Mouse (Mus musculus): ENCODE data around the gene Rhox3h. TPM values are rescaled to one million over a fixed set of nuclear protein-coding genes. Genes with fewer than 3 reads are reported as not detected.

Rhox3h gene
- not detected in 2 replicates for polyA plus RNA-seq (2021; fragmentation: Nextera tagmentation)
- long read RNA-seq, experiment 1 = 0 reads
- long read RNA-seq, experiment 2 = 0 reads

DNA sequence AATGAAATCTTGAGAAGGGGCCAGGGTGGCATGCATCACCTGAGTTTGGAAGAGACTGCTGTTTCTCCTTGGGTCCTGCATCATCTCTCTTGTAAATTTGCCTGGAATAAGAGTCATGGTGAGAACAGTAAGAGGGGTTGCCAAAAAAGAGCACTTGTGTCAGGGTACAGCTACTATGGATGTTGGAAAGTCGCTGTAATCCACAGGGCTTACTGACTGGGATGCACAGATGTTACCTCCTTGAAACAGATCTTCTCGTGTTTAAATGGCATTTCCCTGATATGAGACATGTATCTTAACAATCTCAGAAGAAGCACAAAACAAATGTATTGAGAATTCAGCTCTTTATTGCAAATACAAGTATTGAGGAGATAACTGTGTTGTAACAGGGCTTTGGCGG, at the start of gene Rhox3h:
TSS of gene Rhox3h (minus strand) at position 101 of the 400 bp plus-strand sequence.

DNA sequence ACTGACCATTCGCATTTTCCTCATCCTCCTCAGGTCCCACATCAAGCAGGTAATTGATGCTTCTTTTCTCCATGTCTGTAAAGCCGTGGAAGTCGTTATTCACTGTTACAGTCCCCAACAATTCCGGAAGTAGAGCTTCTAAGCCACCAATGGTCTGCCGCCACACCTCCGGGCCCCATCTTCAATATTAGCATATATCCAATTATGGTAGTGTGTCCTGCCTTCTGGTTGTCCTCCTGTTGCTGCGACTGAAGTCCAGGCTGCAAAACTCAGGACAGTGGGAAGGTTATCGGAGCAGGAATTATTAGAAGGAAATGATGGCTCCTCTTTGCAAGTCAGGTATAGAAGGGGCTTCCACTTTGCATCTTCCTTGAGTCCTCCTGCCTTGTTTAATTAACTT, 4.6 kb upstream of the Rhox3h start, which contains the start of gene Rhox2h:
TSS of gene Rhox2h (minus strand) at position 101 of the 400 bp plus-strand sequence.

DNA sequence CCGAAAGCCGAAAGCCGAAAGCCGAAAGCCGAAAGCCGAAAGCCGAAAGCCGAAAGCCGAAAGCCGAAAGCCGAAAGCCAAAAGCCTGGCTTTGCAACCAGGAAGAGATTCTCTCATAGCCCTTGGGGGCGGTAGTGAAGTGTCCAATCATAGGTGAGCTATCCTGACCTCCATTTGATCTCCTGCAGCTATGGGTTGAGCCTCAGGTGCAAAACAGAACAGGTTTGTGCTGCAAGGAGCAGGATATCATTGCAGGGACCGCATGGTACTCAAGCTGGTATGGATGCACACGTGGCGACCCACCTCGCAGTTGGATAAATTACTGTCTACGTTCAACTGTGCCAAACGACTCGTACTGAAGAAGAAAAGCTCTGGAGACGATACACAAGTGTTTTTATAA, 17.3 kb downstream of the Rhox3h start, which contains the start of gene Rhox4g:
TSS of gene Rhox4g (minus strand) at position 101 of the 400 bp plus-strand sequence.

DNA sequence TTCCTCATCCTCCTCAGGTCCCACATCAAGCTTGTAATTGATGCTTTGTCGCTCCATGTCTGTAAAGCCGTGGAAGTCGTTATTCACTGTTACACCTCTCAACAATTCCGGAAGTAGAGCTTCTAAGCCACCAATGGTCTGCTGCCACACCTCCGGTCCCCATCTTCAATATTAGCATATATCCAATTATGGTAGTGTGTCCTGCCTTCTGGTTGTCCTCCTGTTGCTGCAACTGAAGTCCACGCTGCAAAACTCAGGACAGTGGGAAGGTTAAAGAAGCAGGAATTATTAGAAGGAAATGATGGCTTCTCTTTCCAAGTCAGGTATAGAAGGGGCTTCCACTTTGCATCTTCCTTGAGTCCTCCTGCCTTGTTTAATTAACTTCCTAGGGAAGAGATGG, 25.2 kb downstream of the Rhox3h start, which contains the start of gene Rhox2g:
TSS of gene Rhox2g (minus strand) at position 101 of the 400 bp plus-strand sequence.

DNA sequence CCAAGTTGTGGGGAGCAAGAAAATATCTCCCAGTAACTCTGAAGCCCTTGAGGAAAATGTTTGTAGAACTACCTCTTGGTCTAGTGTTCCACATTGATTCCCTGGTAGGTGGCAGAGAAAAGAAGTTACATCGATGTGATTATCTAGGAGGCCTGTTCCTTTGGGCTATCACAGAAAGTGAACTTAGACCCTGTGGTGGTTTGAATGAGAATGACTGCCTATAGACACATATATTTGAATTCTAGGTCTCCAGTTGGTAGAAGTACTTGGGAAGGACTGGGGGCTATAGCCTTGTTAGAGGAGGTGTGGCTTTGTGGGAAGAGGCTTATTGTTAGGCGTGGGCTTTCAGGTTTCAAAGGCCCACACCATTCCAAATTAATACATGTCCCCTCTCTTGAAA, 40.1 kb downstream of the Rhox3h start, which contains the start of gene Rhox3g:
TSS of gene Rhox3g (minus strand) at position 101 of the 400 bp plus-strand sequence.

Other genes with a start within 250 kb of the Rhox3h start
- not detected in 2 replicates for gene Rhox4b, start 236.3 kb downstream of the Rhox3h start, polyA plus RNA-seq (2021; fragmentation: Nextera tagmentation)
- not detected in 2 replicates for gene Rhox2c, start 215.1 kb downstream of the Rhox3h start, polyA plus RNA-seq (2021; fragmentation: Nextera tagmentation)
- gene Rhox3c, start 210.2 kb downstream of the Rhox3h start, polyA plus RNA-seq (2021; fragmentation: Nextera tagmentation) = not detected in 2 replicates
- not detected in 2 replicates for gene Rhox4c, start 188.4 kb downstream of the Rhox3h start, polyA plus RNA-seq (2021; fragmentation: Nextera tagmentation)
- not detected in 2 replicates for gene Rhox2d, start 175.3 kb downstream of the Rhox3h start, polyA plus RNA-seq (2021; fragmentation: Nextera tagmentation)
- not detected in 2 replicates for gene Rhox4d, start 154.4 kb downstream of the Rhox3h start, polyA plus RNA-seq (2021; fragmentation: Nextera tagmentation)
- not detected in 2 replicates for gene Rhox2e, start 138.3 kb downstream of the Rhox3h start, polyA plus RNA-seq (2021; fragmentation: Nextera tagmentation)
- gene Rhox3e, start 126.7 kb downstream of the Rhox3h start, polyA plus RNA-seq (2021; fragmentation: Nextera tagmentation) = not detected in 2 replicates
- not detected in 2 replicates for gene Rhox4e, start 111.4 kb downstream of the Rhox3h start, polyA plus RNA-seq (2021; fragmentation: Nextera tagmentation)
- not detected in 2 replicates for gene Rhox2f, start 97.4 kb downstream of the Rhox3h start, polyA plus RNA-seq (2021; fragmentation: Nextera tagmentation)
- gene Rhox3f, start 87.8 kb downstream of the Rhox3h start, polyA plus RNA-seq (2021; fragmentation: Nextera tagmentation) = not detected in 2 replicates
- not detected in 2 replicates for gene Rhox4f, start 61.1 kb downstream of the Rhox3h start, polyA plus RNA-seq (2021; fragmentation: Nextera tagmentation)
- not detected in 2 replicates for gene Rhox3g, start 40.2 kb downstream of the Rhox3h start, polyA plus RNA-seq (2021; fragmentation: Nextera tagmentation)
- not detected in 2 replicates for gene Rhox2g, start 25.3 kb downstream of the Rhox3h start, polyA plus RNA-seq (2021; fragmentation: Nextera tagmentation)
- gene Rhox4g, start 17.4 kb downstream of the Rhox3h start, polyA plus RNA-seq (2021; fragmentation: Nextera tagmentation) = not detected in 2 replicates
- not detected in 2 replicates for gene Rhox2h, start 4.5 kb upstream of the Rhox3h start, polyA plus RNA-seq (2021; fragmentation: Nextera tagmentation)
- 0.28 TPM in 1 of 2 replicates, not detected in the other for gene Rhox5, start 136.1 kb upstream of the Rhox3h start, polyA plus RNA-seq (2021; fragmentation: Nextera tagmentation)
- not detected in 2 replicates for gene Rhox6, start 158.1 kb upstream of the Rhox3h start, polyA plus RNA-seq (2021; fragmentation: Nextera tagmentation)
- not detected in 2 replicates for gene Rhox7a, start 162.9 kb upstream of the Rhox3h start, polyA plus RNA-seq (2021; fragmentation: Nextera tagmentation)
- not detected in 2 replicates for gene Rhox8, start 210.2 kb upstream of the Rhox3h start, polyA plus RNA-seq (2021; fragmentation: Nextera tagmentation)
- gene Rhox7b, start 228.5 kb upstream of the Rhox3h start, polyA plus RNA-seq (2021; fragmentation: Nextera tagmentation) = not detected in 2 replicates
- not detected in 2 replicates for gene Rhox9, start 233.0 kb upstream of the Rhox3h start, polyA plus RNA-seq (2021; fragmentation: Nextera tagmentation)

All from left cerebral cortex, adult 6 months (tissue).